Mouse (Mus musculus) embryonic facial prominence, embryonic 11.5 days (tissue): ENCODE results near the gene Srprb. TPM values are rescaled to one million over a fixed set of nuclear protein-coding genes. Genes with fewer than 3 reads are reported as not detected.

ENCODE experiments used
- ATAC-seq: fragments of 200-750 bp; cut with Nextera tagmentation; replicated peaks from 2 replicates; pipeline ENCODE4 v1.8.0; 2017; ENCODE audit warnings: low read depth; ENCODE audit not compliant: insufficient number of reproducible peaks, low FRiP score, low TSS enrichment
- DNase-seq: peaks from one replicate; pipeline ENCODE4 v3.0.0-alpha.2; 2015; ENCODE audit warnings: low spot score
- H3K27ac ChIP-seq: fragments of 300-500 bp; sonication (generic); replicated peaks from 2 replicates; pipeline ENCODE4 v1.5.1; 2014; ENCODE audit warnings: mild to moderate bottlenecking, low read depth, low read length, control low read depth
- H3K27me3 ChIP-seq: fragments of 300-500 bp; sonication (generic); 2 replicates; pipeline ENCODE4 v1.6.1; 2014; ENCODE audit warnings: mild to moderate bottlenecking, low read length, moderate library complexity, mixed read lengths; ENCODE audit not compliant: control insufficient read depth, insufficient read depth
- H3K36me3 ChIP-seq: fragments of 300-500 bp; sonication (generic); replicated peaks from 2 replicates; pipeline ENCODE4 v1.6.1; 2014; ENCODE audit warnings: low read depth, mild to moderate bottlenecking, low read length, moderate library complexity, mixed read lengths; ENCODE audit not compliant: control insufficient read depth, insufficient read depth
- H3K4me1 ChIP-seq: fragments of 300-500 bp; sonication (generic); 2 replicates; pipeline ENCODE4 v1.6.1; 2014; ENCODE audit warnings: low read length, mixed read lengths; ENCODE audit not compliant: control insufficient read depth, insufficient read depth
- H3K4me2 ChIP-seq: fragments of 300-500 bp; sonication (generic); 2 replicates; pipeline ENCODE4 v1.6.1; 2014; ENCODE audit warnings: low read depth, mild to moderate bottlenecking, control low read depth, low read length, moderate library complexity
- H3K4me3 ChIP-seq: fragments of 300-500 bp; sonication (generic); 2 replicates; pipeline ENCODE4 v1.5.1; 2014; ENCODE audit warnings: low read depth, low read length, control low read depth
- H3K9ac ChIP-seq: fragments of 300-500 bp; sonication (generic); replicated peaks from 2 replicates; pipeline ENCODE4 v1.6.1; 2014; ENCODE audit warnings: mild to moderate bottlenecking, control low read depth, low read length
- H3K9me3 ChIP-seq: fragments of 300-500 bp; sonication (generic); replicated peaks from 2 replicates; pipeline ENCODE4 v1.6.1; 2016; ENCODE audit warnings: mild to moderate bottlenecking, low read length, inconsistent platforms, mixed read lengths; ENCODE audit not compliant: control insufficient read depth
- WGBS: fragments of 180-500 bp; shearing (Covaris S2); extraction: QIAGEN DNeasy Blood & Tissue Kit; methylation state at CpG from one replicate; pipeline ENCODE4 v1.1.7; 2014; 5-methylcytosine and 5-hydroxymethylcytosine counted together
- polyA plus RNA-seq: library from polyadenylated mRNA; unstranded; fragments of >200 nt; fragmentation: Nextera tagmentation; extraction: Ambion mirVana; gene quantifications from 2 replicates; pipeline ENCODE4 v1.2.1, GENCODE M21; 2014

Srprb gene
- polyA plus RNA-seq, 1 experiment from 2014 or later: 57.9 TPM

DNA sequence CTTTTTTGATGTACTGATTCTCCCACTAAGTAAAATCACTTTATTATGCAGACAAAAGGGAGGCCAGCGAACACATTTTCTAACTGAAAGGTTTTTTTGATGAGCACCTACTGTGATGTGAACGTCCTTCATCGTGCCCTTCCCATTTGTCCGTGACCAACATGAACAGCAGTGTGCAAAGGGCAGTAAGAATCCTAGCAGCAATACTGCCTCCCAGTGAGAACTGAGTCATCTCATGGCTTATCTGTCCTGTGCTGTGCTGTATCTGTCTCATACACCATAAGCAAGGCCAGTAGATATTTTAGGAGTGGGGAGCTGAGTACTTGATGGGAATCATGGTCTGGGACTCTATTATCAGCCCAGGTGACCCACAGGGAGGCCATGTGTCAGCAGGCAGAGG, 13.5 kb downstream of the Srprb start:
- WGBS: 95% methylated on average over 4 of the region's 4 CpGs
- Histone ChIP-seq H3K9ac (no peak overlapping the region), H3K27me3 (no peaks in the 10 kb centered on the region), H3K4me3 (no peak overlapping the region), H3K4me2 (no peak overlapping the region), H3K4me1 (no peaks in the 10 kb centered on the region), H3K27ac (no peak overlapping the region), H3K9me3 (no peaks in the 10 kb centered on the region), H3K36me3 (peaks cover 6% of the 10 kb centered on the region; the same call in 1 of the 2 replicates)
- ATAC-seq (no peak), DNase-seq (no peak)

DNA sequence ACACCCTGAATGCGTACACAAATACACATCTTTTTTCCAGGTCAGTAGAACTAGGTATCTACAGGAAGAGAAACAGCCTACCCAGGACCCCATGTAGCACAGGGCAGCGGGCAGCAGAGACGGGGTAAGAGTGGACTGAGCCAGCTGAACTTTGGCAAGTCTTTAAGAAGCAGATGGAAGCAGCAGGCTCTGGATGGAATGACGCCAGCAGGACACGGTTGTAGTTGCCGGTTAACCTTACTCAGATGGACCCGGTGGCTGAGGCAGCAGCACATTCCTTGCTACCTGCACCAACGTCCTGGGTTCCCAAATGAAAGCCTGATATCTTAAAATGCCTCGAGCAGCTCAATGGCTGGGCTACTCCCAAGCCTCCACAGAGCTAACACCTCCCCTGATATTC, 15.2 kb downstream of the Srprb start:
- H3K36me3 ChIP-seq: peaks cover 6% of the 10 kb centered on the region; the same call in 1 of the 2 replicates
- no peak for ATAC-seq
- 72% methylated on average over 9 of the region's 9 CpGs for WGBS
- no peaks in the 10 kb centered on the region for H3K27me3 ChIP-seq
- H3K4me2 ChIP-seq: no peak overlapping the region
- H3K4me1 ChIP-seq: no peaks in the 10 kb centered on the region
- no peak overlapping the region for H3K27ac ChIP-seq
- DNase-seq: no peak
- no peak overlapping the region for H3K4me3 ChIP-seq
- H3K9me3 ChIP-seq: no peaks in the 10 kb centered on the region
- no peak overlapping the region for H3K9ac ChIP-seq

DNA sequence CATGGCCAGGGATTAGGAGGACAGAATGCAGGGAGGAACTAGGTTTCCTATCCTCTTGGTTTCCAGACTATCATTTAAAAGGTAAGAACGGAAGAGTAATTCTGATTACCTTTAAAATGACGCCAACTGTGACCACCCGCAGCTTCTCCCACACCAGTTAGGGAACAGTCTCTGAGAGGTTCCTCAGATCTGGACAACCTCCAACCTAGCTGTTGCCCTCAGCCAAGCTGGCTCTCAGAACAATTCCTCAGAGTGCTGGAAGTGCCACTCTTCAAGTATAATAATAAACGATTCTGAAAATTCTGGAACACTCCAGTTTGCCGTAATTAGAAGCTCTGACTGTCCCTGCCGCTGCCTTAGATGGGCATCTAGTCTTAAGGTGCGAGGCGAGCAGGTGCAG, 16.0 kb downstream of the Srprb start:
- H3K36me3 ChIP-seq: peaks cover 6% of the 10 kb centered on the region; the same call in 1 of the 2 replicates
- WGBS: 91% methylated on average over 8 of the region's 8 CpGs
- no peak overlapping the region for H3K27ac ChIP-seq
- no peak overlapping the region for H3K4me2 ChIP-seq
- H3K9me3 ChIP-seq: no peaks in the 10 kb centered on the region
- H3K9ac ChIP-seq: no peak overlapping the region
- H3K4me1 ChIP-seq: no peaks in the 10 kb centered on the region
- DNase-seq: no peak
- no peaks in the 10 kb centered on the region for H3K27me3 ChIP-seq
- no peak for ATAC-seq
- H3K4me3 ChIP-seq: no peak overlapping the region

DNA sequence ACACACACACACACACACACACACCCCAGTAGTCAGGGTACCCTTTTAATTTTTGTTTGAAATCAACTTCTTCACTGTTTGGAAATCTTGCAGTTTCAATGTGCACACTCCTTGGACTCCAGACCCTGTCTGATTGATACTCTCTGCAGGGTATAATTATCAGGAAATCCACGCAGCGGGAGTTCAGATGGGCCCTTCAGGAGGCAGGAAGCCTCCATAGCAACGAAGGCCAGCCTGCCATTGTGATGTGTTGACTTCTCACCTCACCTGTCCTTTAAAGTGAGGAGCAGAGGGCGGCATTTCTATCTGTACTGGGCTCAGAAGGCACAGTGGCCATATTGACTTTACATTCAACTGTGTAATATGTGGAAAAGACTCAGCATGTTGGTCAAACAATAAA, 17.1 kb downstream of the Srprb start:
- Histone ChIP-seq H3K9me3 (no peaks in the 10 kb centered on the region), H3K4me1 (peaks cover 4% of the 10 kb centered on the region; the same call in 1 of the 2 replicates), H3K4me2 (no peak overlapping the region), H3K27me3 (no peaks in the 10 kb centered on the region), H3K36me3 (0 out of 2 replicates have a peak, but pooled peaks cover 4% of the 10 kb centered on the region), H3K4me3 (no peak overlapping the region), H3K9ac (no peak overlapping the region), H3K27ac (no peak overlapping the region)
- DNase-seq (no peak), ATAC-seq (no peak)
- WGBS: 62% methylated on average over 4 of the region's 4 CpGs

DNA sequence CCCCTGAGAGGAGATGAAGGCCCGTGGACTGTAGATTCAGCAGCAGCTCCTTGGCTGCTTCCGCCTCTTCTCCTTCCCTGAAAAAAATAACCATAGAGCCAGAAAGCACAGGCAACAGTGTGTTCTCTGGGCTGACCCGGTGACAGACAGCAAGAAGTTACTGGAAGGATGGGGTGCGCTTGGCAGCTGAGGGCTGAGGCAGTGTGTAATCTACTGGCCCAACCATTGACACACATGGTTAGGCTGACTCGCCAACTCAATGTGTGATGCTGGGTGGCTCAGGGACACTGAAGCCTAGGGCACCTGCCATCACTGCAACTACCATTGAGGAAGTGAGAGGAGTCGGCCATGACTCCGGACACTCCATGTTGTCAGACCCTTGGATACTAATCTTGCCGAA, 20.1 kb downstream of the Srprb start:
- 91% methylated on average over 8 of the region's 8 CpGs for WGBS
- Histone ChIP-seq H3K4me3 (no peak overlapping the region), H3K9me3 (no peaks in the 10 kb centered on the region), H3K27me3 (no peaks in the 10 kb centered on the region), H3K36me3 (no peaks in the 10 kb centered on the region), H3K27ac (no peak overlapping the region), H3K9ac (no peak overlapping the region), H3K4me2 (no peak overlapping the region), H3K4me1 (peaks cover 4% of the 10 kb centered on the region; the same call in 1 of the 2 replicates)
- DNase-seq (no peak), ATAC-seq (no peak)

DNA sequence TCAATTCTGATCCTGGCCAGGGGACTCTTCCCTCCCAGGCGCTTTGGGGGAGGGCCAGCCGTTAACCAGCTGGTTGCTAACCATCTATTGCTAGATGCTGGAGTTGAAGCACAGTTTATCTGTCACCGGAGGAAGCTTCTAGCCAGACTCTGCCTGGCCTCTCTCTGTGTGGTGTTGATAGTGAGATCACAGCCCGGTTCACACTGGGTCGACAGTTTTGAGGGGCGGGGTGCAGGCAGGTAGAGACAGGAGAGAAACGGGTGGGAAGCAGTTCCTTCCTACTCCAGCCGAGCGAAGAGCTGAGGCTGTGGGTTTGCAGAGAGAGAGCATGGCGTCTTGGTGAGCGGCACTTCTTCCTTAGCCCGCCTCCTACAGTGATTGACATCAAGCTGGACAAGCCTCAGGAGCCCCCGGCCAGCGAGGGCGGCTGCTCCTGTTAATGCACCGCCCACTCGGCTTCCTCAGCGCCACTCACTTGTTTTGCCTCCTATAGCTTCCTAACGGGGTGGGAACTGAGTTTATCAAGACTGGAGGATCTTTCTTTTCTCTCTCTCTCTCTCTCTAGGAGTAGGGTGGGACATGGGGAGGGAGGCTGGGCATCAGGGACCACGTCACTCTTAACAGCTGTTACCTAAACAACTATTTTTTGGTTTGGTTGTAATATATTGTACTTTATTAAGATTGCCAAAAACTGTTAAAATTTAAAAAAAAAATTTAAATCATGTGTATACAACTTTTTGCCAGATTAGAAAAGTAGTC, 21.0 kb downstream of the Srprb start:
- Histone ChIP-seq H3K4me3 (peak overlapping the region; percentile 23), H3K9me3 (no peaks in the 10 kb centered on the region), H3K4me1 (peaks cover 4% of the 10 kb centered on the region; the same call in 1 of the 2 replicates), H3K27ac (no peak overlapping the region), H3K4me2 (peak overlapping the region; percentile 68), H3K9ac (peak overlapping the region; percentile 63), H3K36me3 (no peaks in the 10 kb centered on the region), H3K27me3 (no peaks in the 10 kb centered on the region)
- WGBS: 4% methylated on average over 20 of the region's 20 CpGs
- DNase-seq (peak; percentile 94), ATAC-seq (peak; percentile 93)

DNA sequence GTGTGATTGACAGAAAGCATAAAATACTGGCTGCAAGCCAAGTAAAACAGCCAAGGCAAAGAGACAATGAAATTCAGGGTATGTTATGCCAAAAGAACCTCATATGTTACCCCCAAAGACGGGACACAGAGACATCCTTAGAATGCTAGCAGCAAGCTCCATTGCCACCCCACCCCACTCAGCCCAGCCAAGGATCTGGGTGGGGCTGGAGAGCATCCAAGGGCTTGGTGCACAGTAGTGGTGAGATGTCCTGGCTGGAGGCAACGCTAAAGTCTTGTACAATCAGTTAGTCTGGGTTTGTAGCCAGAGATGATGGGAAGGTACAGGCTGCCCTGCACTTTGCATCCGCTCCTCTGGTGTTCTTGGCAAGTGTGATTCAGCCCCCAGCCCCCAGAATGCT, 21.6 kb downstream of the Srprb start:
- no peaks in the 10 kb centered on the region for H3K27me3 ChIP-seq
- peak; percentile 10; the same call in 1 of the 2 replicates for ATAC-seq
- no peak for DNase-seq
- no peak overlapping the region for H3K4me3 ChIP-seq
- H3K4me2 ChIP-seq: peak overlapping the region; percentile 68
- no peaks in the 10 kb centered on the region for H3K36me3 ChIP-seq
- no peak overlapping the region for H3K27ac ChIP-seq
- H3K9ac ChIP-seq: peak overlapping the region; percentile 63
- peaks cover 4% of the 10 kb centered on the region; the same call in 1 of the 2 replicates for H3K4me1 ChIP-seq
- 72% methylated on average over 3 of the region's 3 CpGs for WGBS
- H3K9me3 ChIP-seq: no peaks in the 10 kb centered on the region

DNA sequence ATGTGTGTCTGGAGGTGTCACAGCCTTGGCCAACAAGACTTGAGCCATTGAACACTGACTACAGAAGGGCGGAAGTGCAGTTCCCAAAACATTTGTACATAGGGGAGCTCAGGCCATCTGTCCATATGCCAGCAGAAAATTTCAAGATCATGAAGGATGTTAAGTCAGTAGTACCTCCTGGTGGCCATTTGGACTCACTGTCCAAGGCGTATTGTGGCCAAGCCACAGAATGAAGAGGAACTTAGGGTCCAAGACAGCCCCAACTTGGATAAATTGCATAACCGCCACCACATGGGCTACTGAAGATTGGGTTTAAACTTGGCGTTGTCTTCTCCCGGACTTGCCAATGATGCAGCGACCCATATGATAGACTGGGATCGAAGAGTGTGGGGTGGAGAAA, 26.2 kb downstream of the Srprb start:
- H3K36me3 ChIP-seq: no peaks in the 10 kb centered on the region
- peaks cover 4% of the 10 kb centered on the region; the same call in 1 of the 2 replicates for H3K4me1 ChIP-seq
- no peak overlapping the region for H3K9ac ChIP-seq
- H3K27me3 ChIP-seq: no peaks in the 10 kb centered on the region
- no peak for DNase-seq
- H3K4me3 ChIP-seq: no peak overlapping the region
- H3K4me2 ChIP-seq: no peak overlapping the region
- H3K27ac ChIP-seq: no peak overlapping the region
- ATAC-seq: no peak
- 93% methylated on average over 7 of the region's 7 CpGs for WGBS
- no peaks in the 10 kb centered on the region for H3K9me3 ChIP-seq
